Mouse (Mus musculus) spleen, adult 18-20 months (tissue): ENCODE results near the gene Edc3.
"Not testable (repeated sequence)": the region's sequence is repeated elsewhere in the genome, so short reads cannot be mapped to it uniquely, and the experiment has no call there.

Experiments
- DNase-seq, 2 experiments: peaks; one replicate each; pipeline ENCODE4 v3.0.0; 2022; ENCODE audit warnings: mixed read lengths in 2 of 2

Edc3 gene

GRCm38 (mm10) chr9:57706496-57706895 lies 1.8 kb upstream of the Edc3 start:
- no peak for DNase-seq

GRCm38 (mm10) chr9:57708720-57709274 lies 457 bp downstream of the Edc3 start:
- peak in 1 of 2 experiments; percentile 40 for DNase-seq

GRCm38 (mm10) chr9:57710214-57710613 lies 1.9 kb downstream of the Edc3 start:
- not testable (repeated sequence) for DNase-seq

GRCm38 (mm10) chr9:57712194-57712593 lies 3.9 kb downstream of the Edc3 start:
- no peak for DNase-seq

GRCm38 (mm10) chr9:57718408-57718807 lies 10.1 kb downstream of the Edc3 start:
- no peak for DNase-seq

GRCm38 (mm10) chr9:57720736-57721135 lies 12.4 kb downstream of the Edc3 start:
- no peak for DNase-seq

- DNase-seq = no peak
Observed at GRCm38 (mm10) chr9:57722371-57722770, 14.0 kb downstream of the Edc3 start.

- DNase-seq = no peak
Observed at GRCm38 (mm10) chr9:57723315-57723715, 15.0 kb downstream of the Edc3 start.

- no peak for DNase-seq
Observed at GRCm38 (mm10) chr9:57723796-57724195, 15.5 kb downstream of the Edc3 start.

GRCm38 (mm10) chr9:57724701-57725100 lies 16.4 kb downstream of the Edc3 start:
- no peak for DNase-seq

GRCm38 (mm10) chr9:57728312-57728711 lies 20.0 kb downstream of the Edc3 start:
- DNase-seq = no peak

- no peak for DNase-seq
Observed at GRCm38 (mm10) chr9:57733606-57734005, 25.3 kb downstream of the Edc3 start.

- DNase-seq = no peak
Observed at GRCm38 (mm10) chr9:57739863-57740262, 31.5 kb downstream of the Edc3 start.

GRCm38 (mm10) chr9:57744462-57745091 lies 36.2 kb downstream of the Edc3 start:
- DNase-seq = peak in 1 of 2 experiments; percentile 53

- DNase-seq = no peak
Observed at GRCm38 (mm10) chr9:57747067-57747466, 38.7 kb downstream of the Edc3 start.

GRCm38 (mm10) chr9:57748137-57748536 lies 39.8 kb downstream of the Edc3 start:
- no peak for DNase-seq

- no peak for DNase-seq
Observed at GRCm38 (mm10) chr9:57748831-57749230, 40.5 kb downstream of the Edc3 start.

GRCm38 (mm10) chr9:57750901-57751300 lies 42.6 kb downstream of the Edc3 start:
- no peak for DNase-seq

GRCm38 (mm10) chr9:57757578-57757977 lies 49.2 kb downstream of the Edc3 start:
- no peak for DNase-seq

GRCm38 (mm10) chr9:57758528-57758927 lies 50.2 kb downstream of the Edc3 start:
- DNase-seq = no peak

GRCm38 (mm10) chr9:57759289-57759688 lies 50.9 kb downstream of the Edc3 start:
- DNase-seq = peak; percentile 47 to 72

- no peak for DNase-seq
Observed at GRCm38 (mm10) chr9:57760416-57761146, 52.2 kb downstream of the Edc3 start.

GRCm38 (mm10) chr9:57761563-57762551 lies 53.5 kb downstream of the Edc3 start:
- no peak for DNase-seq
